ENCODE assay signal across 8 mouse cellular contexts in genomic region chr12:87265444-87265843, GRCm38 (mm10). TPM values are rescaled to one million over a fixed set of nuclear protein-coding genes. Genes with fewer than 3 reads are reported as not detected.
DNase-seq lines count a peak whose midpoint lies in the region; ATAC-seq and TF ChIP-seq lines count a peak whose summit lies in the region.

No protein-coding gene starts in this region.

- H3K27me3 ChIP-seq in embryonic facial prominence, embryonic 10.5 days (replicated peaks; ENCODE audit: low read depth, poor library complexity, severe bottlenecking) = no peaks in the 10 kb centered on the region
- no peaks in the 10 kb centered on the region for H3K27me3 ChIP-seq in hindbrain, postnatal 0 days (ENCODE audit: insufficient read depth, low read length)
- no peaks in the 10 kb centered on the region for H3K27me3 ChIP-seq in midbrain, postnatal 0 days (ENCODE audit: insufficient read depth, low read length)

- WGBS in embryonic facial prominence, embryonic 10.5 days = 30% methylated on average over 11 of the region's 11 CpGs
- 25% methylated on average over 11 of the region's 11 CpGs for WGBS in hindbrain, postnatal 0 days
- WGBS in midbrain, postnatal 0 days = 25% methylated on average over 11 of the region's 11 CpGs

- ATAC-seq in hindbrain, postnatal 0 days = no peak
- no peak for ATAC-seq in midbrain, postnatal 0 days (ENCODE audit: low FRiP score)

- peak overlapping the region; percentile 84 for H3K4me2 ChIP-seq in hindbrain, postnatal 0 days (ENCODE audit: low read depth, low read length)
- H3K4me2 ChIP-seq in midbrain, postnatal 0 days (ENCODE audit: low read depth, low read length, poor library complexity, severe bottlenecking) = peak overlapping the region; percentile 54

- H3K9me3 ChIP-seq in embryonic facial prominence, embryonic 10.5 days = no peaks in the 10 kb centered on the region
- no peaks in the 10 kb centered on the region for H3K9me3 ChIP-seq in hindbrain, postnatal 0 days (ENCODE audit: low read length)
- H3K9me3 ChIP-seq in midbrain, postnatal 0 days (ENCODE audit: low read length) = no peaks in the 10 kb centered on the region

- peak overlapping the region; percentile 86 for H3K9ac ChIP-seq in hindbrain, postnatal 0 days (replicated peaks; ENCODE audit: low read length)
- peak overlapping the region; percentile 71 for H3K9ac ChIP-seq in midbrain, postnatal 0 days (replicated peaks; ENCODE audit: low read length, poor library complexity, severe bottlenecking)

- peak overlapping the region; percentile 94 for H3K27ac ChIP-seq in layer of hippocampus, adult 2 months
- peak overlapping the region; percentile 96 for H3K27ac ChIP-seq in embryonic facial prominence, embryonic 10.5 days (replicated peaks)
- peak overlapping the region; percentile 91 for H3K27ac ChIP-seq in hindbrain, postnatal 0 days
- H3K27ac ChIP-seq in midbrain, postnatal 0 days (ENCODE audit: low read depth, low read length) = peak overlapping the region; percentile 86

- TF ChIP-seq CTCF in layer of hippocampus, adult 2 months (conservative IDR thresholded peaks at IDR 0.05) = no peak
- no peak for TF ChIP-seq CTCF in hindbrain, postnatal 0 days (IDR thresholded peaks at IDR 0.05; ENCODE audit: low read depth)
- no peak for TF ChIP-seq CTCF in midbrain, postnatal 0 days (IDR thresholded peaks at IDR 0.05)

- peak overlapping the region; percentile 88 for H3K4me3 ChIP-seq in layer of hippocampus, adult 2 months
- peak overlapping the region; percentile 80 for H3K4me3 ChIP-seq in embryonic facial prominence, embryonic 10.5 days
- peak overlapping the region; percentile 84 for H3K4me3 ChIP-seq in hindbrain, postnatal 0 days (ENCODE audit: low read length)
- H3K4me3 ChIP-seq in midbrain, postnatal 0 days (ENCODE audit: low read depth, low read length) = peak overlapping the region; percentile 62

- peaks cover 20% of the 10 kb centered on the region for H3K4me1 ChIP-seq in embryonic facial prominence, embryonic 10.5 days
- H3K4me1 ChIP-seq in hindbrain, postnatal 0 days (ENCODE audit: insufficient read depth, low read length) = no peaks in the 10 kb centered on the region; the same call in 1 of the 2 replicates
- H3K4me1 ChIP-seq in midbrain, postnatal 0 days (ENCODE audit: insufficient read depth, low read length) = 0 out of 2 replicates have a peak, but pooled peaks cover 9% of the 10 kb centered on the region

- DNase-seq in layer of hippocampus, adult 2 months (ENCODE audit: low spot score in 2 of 2) = no peak
- DNase-seq in layer of hippocampus, adult 18-20 months (ENCODE audit: low spot score in 2 of 2) = no peak
- DNase-seq in embryonic facial prominence, embryonic 10.5 days (ENCODE audit: low spot score) = no peak
- DNase-seq in hindbrain, postnatal 0 days (ENCODE audit: low spot score) = no peak
- DNase-seq in midbrain, postnatal 0 days (ENCODE audit: low spot score) = no peak
- no peak for DNase-seq in urinary bladder, postnatal 14 days (ENCODE audit: low spot score)
- DNase-seq in right cerebral cortex, adult 18-20 months = no peak
- DNase-seq in right cerebral cortex, postnatal 36 days (ENCODE audit: low spot score in 2 of 2) = no peak

- peaks cover 61% of the 10 kb centered on the region for H3K36me3 ChIP-seq in embryonic facial prominence, embryonic 10.5 days (replicated peaks)
- peaks cover 22% of the 10 kb centered on the region for H3K36me3 ChIP-seq in hindbrain, postnatal 0 days (ENCODE audit: insufficient read depth, low read length)
- peaks cover 29% of the 10 kb centered on the region for H3K36me3 ChIP-seq in midbrain, postnatal 0 days (ENCODE audit: insufficient read depth, low read length)

RNA-seq across cellular contexts. Expression of gene Vipas39, which starts 0.6 kb away (rescaled TPM):
- 10 to 100 TPM; 58.2 to 64.0 TPM for total RNA-seq in layer of hippocampus, adult 2 months (2021)
- 10 to 100 TPM; 51.8 to 52.9 TPM for total RNA-seq in layer of hippocampus, adult 18-20 months (2021)
- 54.9 and 56.5 TPM in 2 replicates for polyA plus RNA-seq in embryonic facial prominence, embryonic 10.5 days (2016; fragmentation: Nextera tagmentation; extraction: Ambion mirVana)
- 51.6 and 61.3 TPM in 2 replicates for total RNA-seq in hindbrain, postnatal 0 days (2014; rRNA removed)
- 49.8 and 50.5 TPM in 2 replicates for polyA plus RNA-seq in hindbrain, postnatal 0 days (2015; fragmentation: Nextera tagmentation; extraction: Ambion mirVana)
- 59.4 and 61.5 TPM in 2 replicates for total RNA-seq in midbrain, postnatal 0 days (2014; rRNA removed)
- polyA plus RNA-seq in midbrain, postnatal 0 days (2015; fragmentation: Nextera tagmentation; extraction: Ambion mirVana) = 48.7 and 51.2 TPM in 2 replicates

RNA-seq across cellular contexts. Expression of gene Ahsa1, which starts 0.8 kb away (rescaled TPM):
- 100 to 1,000 TPM; 174 to 176 TPM for total RNA-seq in layer of hippocampus, adult 2 months (2021)
- total RNA-seq in layer of hippocampus, adult 18-20 months (2021) = 100 to 1,000 TPM; 192 to 196 TPM
- 294 and 305 TPM in 2 replicates for polyA plus RNA-seq in embryonic facial prominence, embryonic 10.5 days (2016; fragmentation: Nextera tagmentation; extraction: Ambion mirVana)
- 75.0 and 102 TPM in 2 replicates for total RNA-seq in hindbrain, postnatal 0 days (2014; rRNA removed)
- 177 and 178 TPM in 2 replicates for polyA plus RNA-seq in hindbrain, postnatal 0 days (2015; fragmentation: Nextera tagmentation; extraction: Ambion mirVana)
- total RNA-seq in midbrain, postnatal 0 days (2014; rRNA removed) = 113 and 116 TPM in 2 replicates
- 169 and 182 TPM in 2 replicates for polyA plus RNA-seq in midbrain, postnatal 0 days (2015; fragmentation: Nextera tagmentation; extraction: Ambion mirVana)

RNA-seq across cellular contexts. Expression of gene Noxred1, which starts 26.9 kb away (rescaled TPM):
- 1 to 10 TPM; 1.7 to 2.0 TPM for total RNA-seq in layer of hippocampus, adult 2 months (2021)
- 1 to 10 TPM; 2.2 to 2.5 TPM for total RNA-seq in layer of hippocampus, adult 18-20 months (2021)
- 1.0 and 1.5 TPM in 2 replicates for polyA plus RNA-seq in embryonic facial prominence, embryonic 10.5 days (2016; fragmentation: Nextera tagmentation; extraction: Ambion mirVana)
- total RNA-seq in hindbrain, postnatal 0 days (2014; rRNA removed) = 0.84 TPM in 1 of 2 replicates, not detected in the other
- 0.48 TPM in 2 replicates for polyA plus RNA-seq in hindbrain, postnatal 0 days (2015; fragmentation: Nextera tagmentation; extraction: Ambion mirVana)
- total RNA-seq in midbrain, postnatal 0 days (2014; rRNA removed) = 0.88 and 2.2 TPM in 2 replicates
- 0.30 and 0.36 TPM in 2 replicates for polyA plus RNA-seq in midbrain, postnatal 0 days (2015; fragmentation: Nextera tagmentation; extraction: Ambion mirVana)

RNA-seq across cellular contexts. Expression of gene Ism2, which starts 34.1 kb away (rescaled TPM):
- under 1 TPM; 0.32 to 0.33 TPM for total RNA-seq in layer of hippocampus, adult 2 months (2021)
- under 1 TPM in 1 of 2 experiments, not detected in 1; 0.20 TPM for total RNA-seq in layer of hippocampus, adult 18-20 months (2021)
- polyA plus RNA-seq in embryonic facial prominence, embryonic 10.5 days (2016; fragmentation: Nextera tagmentation; extraction: Ambion mirVana) = 1.00 and 1.3 TPM in 2 replicates
- 2.1 and 6.1 TPM in 2 replicates for total RNA-seq in hindbrain, postnatal 0 days (2014; rRNA removed)
- polyA plus RNA-seq in hindbrain, postnatal 0 days (2015; fragmentation: Nextera tagmentation; extraction: Ambion mirVana) = 1.5 and 1.9 TPM in 2 replicates
- 1.3 and 4.0 TPM in 2 replicates for total RNA-seq in midbrain, postnatal 0 days (2014; rRNA removed)
- polyA plus RNA-seq in midbrain, postnatal 0 days (2015; fragmentation: Nextera tagmentation; extraction: Ambion mirVana) = 1.3 and 1.6 TPM in 2 replicates
